Mouse (Mus musculus): ENCODE data around the gene Cd8b1. TPM values are rescaled to one million over a fixed set of nuclear protein-coding genes. Genes with fewer than 3 reads are reported as not detected.
"Not testable (repeated sequence)": the region's sequence is repeated elsewhere in the genome, so short reads cannot be mapped to it uniquely, and the experiment has no call there.

Cd8b1 gene
- polyA plus RNA-seq, 1 experiment from 2014 or later = 17.6 TPM

DNA sequence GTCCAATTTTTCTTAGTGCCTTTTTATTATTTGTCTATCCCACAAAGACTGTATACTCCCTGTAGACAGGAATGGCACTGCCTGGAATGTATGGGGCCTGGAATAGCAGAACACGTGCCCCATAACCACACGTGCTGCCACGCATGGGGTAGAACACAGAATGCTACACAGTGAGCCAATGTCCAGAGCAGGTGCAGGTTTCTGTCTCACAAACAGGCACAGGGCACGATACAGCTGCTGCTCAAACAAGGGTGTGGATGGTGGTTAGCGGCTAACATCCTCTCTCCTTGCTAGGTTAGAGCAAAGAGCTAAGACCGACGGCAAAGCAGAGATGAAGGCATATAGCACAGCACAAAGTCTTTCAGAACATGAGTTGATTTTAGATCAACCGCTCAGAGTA, 15.1 kb upstream of the Cd8b1 start:
- H3K4me2 ChIP-seq (ENCODE audit: low read depth, low read length) = no peak overlapping the region

DNA sequence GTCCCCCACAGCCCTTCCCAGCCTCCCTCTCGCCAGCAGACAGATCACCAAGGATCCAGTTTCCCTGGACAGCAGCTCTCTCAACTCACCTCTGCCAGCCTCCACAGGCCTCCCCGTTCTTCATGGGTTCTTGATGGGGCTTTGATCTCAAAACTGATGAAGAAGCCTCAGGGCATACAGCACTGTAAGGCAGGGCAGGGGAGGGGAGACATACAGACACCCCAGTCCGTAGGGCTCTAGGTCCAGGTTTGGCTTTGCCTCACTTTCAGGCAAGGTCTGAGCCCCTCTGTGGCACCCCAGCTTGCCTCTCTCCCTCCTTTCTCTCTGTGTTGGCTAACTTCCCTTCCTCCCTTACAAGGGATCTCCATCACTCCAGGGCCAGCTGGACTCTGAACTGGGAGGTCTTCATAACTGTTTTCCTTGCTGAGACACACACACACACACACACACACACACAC, 733 bp upstream of the Cd8b1 start, which contains the start of gene Smyd1:
Smyd1 (minus strand) TSS at position 408 of the 458 bp plus-strand sequence.
- H3K4me3 ChIP-seq (ENCODE audit: low read length) = no peak within 1 kb of the TSS
- 77% methylated on average over 3 of the region's 3 CpGs for WGBS
- no peak within 1 kb of the TSS for H3K4me2 ChIP-seq (ENCODE audit: low read depth, low read length)
- H3K27ac ChIP-seq (ENCODE audit: low read length) = no peak within 1 kb of the TSS
- no peak within 1 kb of the TSS for H3K9ac ChIP-seq (ENCODE audit: low read length)
- no peaks in the 10 kb centered on the region for H3K9me3 ChIP-seq (replicated peaks; ENCODE audit: control insufficient read depth, low read length)
- H3K36me3 ChIP-seq (ENCODE audit: control insufficient read depth, insufficient read depth) = no peaks in the 10 kb centered on the region
- ATAC-seq (replicated peaks; ENCODE audit: extremely low read depth, insufficient read depth, low FRiP score) = no peak
- no peaks in the 10 kb centered on the region for H3K27me3 ChIP-seq (ENCODE audit: control insufficient read depth, insufficient read depth, low read length)
- no peaks in the 10 kb centered on the region for H3K4me1 ChIP-seq (ENCODE audit: control insufficient read depth, insufficient read depth, low read length)

More for the DNA sequence above, 15.1 kb upstream of the Cd8b1 start:
- H3K9ac ChIP-seq (ENCODE audit: low read length) = no peak overlapping the region
- H3K27ac ChIP-seq (ENCODE audit: low read length) = no peak overlapping the region
- H3K27me3 ChIP-seq (ENCODE audit: control insufficient read depth, insufficient read depth, low read length) = no peaks in the 10 kb centered on the region
- no peaks in the 10 kb centered on the region for H3K36me3 ChIP-seq (ENCODE audit: control insufficient read depth, insufficient read depth)
- WGBS = 82% methylated on average over 8 of the region's 8 CpGs
- H3K9me3 ChIP-seq (replicated peaks; ENCODE audit: control insufficient read depth, low read length) = no peaks in the 10 kb centered on the region
- no peaks in the 10 kb centered on the region for H3K4me1 ChIP-seq (ENCODE audit: control insufficient read depth, insufficient read depth, low read length)
- H3K4me3 ChIP-seq (ENCODE audit: low read length) = no peak overlapping the region
- peak; percentile 63; the same call in 1 of the 2 replicates for ATAC-seq (replicated peaks; ENCODE audit: extremely low read depth, insufficient read depth, low FRiP score)

DNA sequence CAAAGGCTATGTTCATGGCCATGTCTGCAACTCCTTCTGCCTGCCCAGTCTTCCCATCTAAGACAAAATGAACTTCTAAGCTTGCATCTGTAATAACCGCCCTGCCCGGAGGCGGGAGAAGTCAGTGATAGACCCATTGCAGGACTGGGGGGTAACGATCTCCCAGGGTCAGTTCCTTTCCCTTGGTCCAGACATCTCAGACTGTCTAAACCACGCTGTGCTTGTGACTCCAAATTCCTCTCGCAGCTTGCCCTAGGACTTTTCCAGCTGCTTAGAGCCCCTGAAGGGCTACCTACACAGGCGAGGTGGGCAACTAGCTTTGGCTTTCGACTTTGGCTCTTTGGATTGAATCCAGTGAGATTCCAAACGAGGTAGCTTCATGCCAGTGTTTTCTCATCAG, 2.2 kb downstream of the Cd8b1 start:
- no peaks in the 10 kb centered on the region for H3K9me3 ChIP-seq (replicated peaks; ENCODE audit: control insufficient read depth, low read length)
- ATAC-seq (replicated peaks; ENCODE audit: extremely low read depth, insufficient read depth, low FRiP score) = no peak
- 83% methylated on average over 9 of the region's 9 CpGs for WGBS
- H3K36me3 ChIP-seq (ENCODE audit: control insufficient read depth, insufficient read depth) = no peaks in the 10 kb centered on the region
- no peak overlapping the region for H3K4me3 ChIP-seq (ENCODE audit: low read length)
- no peak overlapping the region for H3K27ac ChIP-seq (ENCODE audit: low read length)
- no peaks in the 10 kb centered on the region for H3K4me1 ChIP-seq (ENCODE audit: control insufficient read depth, insufficient read depth, low read length)
- H3K27me3 ChIP-seq (ENCODE audit: control insufficient read depth, insufficient read depth, low read length) = no peaks in the 10 kb centered on the region
- H3K4me2 ChIP-seq (ENCODE audit: low read depth, low read length) = no peak overlapping the region
- H3K9ac ChIP-seq (ENCODE audit: low read length) = no peak overlapping the region

DNA sequence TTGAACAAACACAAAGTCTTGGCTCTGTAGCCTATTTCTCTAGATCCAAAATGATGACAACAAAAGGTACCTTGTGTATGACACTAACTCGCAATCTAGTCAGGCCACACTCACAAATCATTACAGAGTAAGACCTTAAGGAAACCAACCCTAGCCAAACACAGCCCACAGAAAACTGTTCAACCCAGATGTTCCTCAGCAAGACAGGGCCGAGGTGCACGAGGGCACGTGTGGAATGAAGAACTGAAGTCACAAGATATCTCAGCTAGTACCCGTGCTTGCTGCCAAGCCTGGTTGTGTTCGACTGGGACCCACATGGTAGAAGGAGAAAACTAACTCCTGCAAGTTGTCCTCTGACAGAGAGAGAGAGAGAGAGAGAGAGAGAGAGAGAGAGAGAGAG, 7.3 kb downstream of the Cd8b1 start:
- Histone ChIP-seq H3K27ac (ENCODE audit: low read length) (no peak overlapping the region), H3K9ac (ENCODE audit: low read length) (no peak overlapping the region), H3K4me1 (ENCODE audit: control insufficient read depth, insufficient read depth, low read length) (no peaks in the 10 kb centered on the region), H3K36me3 (ENCODE audit: control insufficient read depth, insufficient read depth) (no peaks in the 10 kb centered on the region), H3K4me3 (ENCODE audit: low read length) (no peak overlapping the region), H3K9me3 (replicated peaks; ENCODE audit: control insufficient read depth, low read length) (no peaks in the 10 kb centered on the region), H3K4me2 (ENCODE audit: low read depth, low read length) (no peak overlapping the region), H3K27me3 (ENCODE audit: control insufficient read depth, insufficient read depth, low read length) (no peaks in the 10 kb centered on the region)
- no peak for ATAC-seq (replicated peaks; ENCODE audit: extremely low read depth, insufficient read depth, low FRiP score)
- 74% methylated on average over 6 of the region's 6 CpGs for WGBS

DNA sequence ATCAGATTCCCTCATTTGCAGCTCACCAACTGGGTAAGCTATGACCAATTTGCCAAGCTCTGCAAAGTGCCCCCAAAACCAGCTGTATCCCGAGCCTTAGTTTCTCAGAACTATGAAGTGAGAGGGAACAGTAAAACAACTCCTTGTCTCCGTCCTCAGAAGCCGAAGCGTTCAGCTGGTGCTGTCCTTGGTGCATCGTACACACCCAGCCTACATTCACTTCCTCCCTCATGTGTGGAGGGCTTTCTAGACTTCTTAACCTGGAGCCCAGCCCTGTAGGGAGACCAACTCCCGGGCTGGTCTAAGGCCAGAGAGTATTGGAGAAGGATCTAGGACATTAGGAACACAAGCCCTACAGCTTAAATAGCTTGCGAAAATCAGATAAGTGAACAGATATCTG, 7.9 kb downstream of the Cd8b1 start:
- H3K9ac ChIP-seq (ENCODE audit: low read length) = no peak overlapping the region
- no peaks in the 10 kb centered on the region for H3K27me3 ChIP-seq (ENCODE audit: control insufficient read depth, insufficient read depth, low read length)
- no peaks in the 10 kb centered on the region for H3K9me3 ChIP-seq (replicated peaks; ENCODE audit: control insufficient read depth, low read length)
- H3K4me3 ChIP-seq (ENCODE audit: low read length) = no peak overlapping the region
- H3K27ac ChIP-seq (ENCODE audit: low read length) = no peak overlapping the region
- H3K36me3 ChIP-seq (ENCODE audit: control insufficient read depth, insufficient read depth) = no peaks in the 10 kb centered on the region
- no peak overlapping the region for H3K4me2 ChIP-seq (ENCODE audit: low read depth, low read length)
- no peak for ATAC-seq (replicated peaks; ENCODE audit: extremely low read depth, insufficient read depth, low FRiP score)
- no peaks in the 10 kb centered on the region for H3K4me1 ChIP-seq (ENCODE audit: control insufficient read depth, insufficient read depth, low read length)
- 71% methylated on average over 7 of the region's 7 CpGs for WGBS

DNA sequence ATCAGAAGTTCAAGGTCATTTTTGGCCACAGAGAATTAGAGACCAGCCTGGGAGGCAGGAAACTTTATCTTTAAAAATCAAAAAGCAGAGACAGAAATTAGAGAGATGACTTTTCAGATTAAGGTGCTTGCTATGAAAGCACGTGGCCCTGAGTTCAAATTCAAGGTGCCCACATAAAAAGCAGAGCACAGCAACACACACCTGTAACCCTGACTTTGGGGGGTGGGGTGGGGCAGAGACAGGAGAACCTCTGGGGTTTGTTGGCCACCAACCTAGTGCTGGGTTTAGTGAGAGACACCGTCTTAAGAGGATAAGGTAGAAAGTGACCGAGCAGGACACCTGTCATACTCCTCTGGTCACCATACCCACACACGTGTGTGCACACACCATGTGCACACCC, 8.9 kb downstream of the Cd8b1 start:
- not testable (repeated sequence) for H3K4me2 ChIP-seq (ENCODE audit: low read depth, low read length); H3K4me1 ChIP-seq (ENCODE audit: control insufficient read depth, insufficient read depth, low read length); H3K27me3 ChIP-seq (ENCODE audit: control insufficient read depth, insufficient read depth, low read length); H3K36me3 ChIP-seq (ENCODE audit: control insufficient read depth, insufficient read depth); H3K9ac ChIP-seq (ENCODE audit: low read length); H3K27ac ChIP-seq (ENCODE audit: low read length); H3K9me3 ChIP-seq (replicated peaks; ENCODE audit: control insufficient read depth, low read length); H3K4me3 ChIP-seq (ENCODE audit: low read length); ATAC-seq (replicated peaks; ENCODE audit: extremely low read depth, insufficient read depth, low FRiP score)
- 88% methylated on average over 1 of the region's 4 CpGs for WGBS

GRCm38 (mm10) chr6:71332236-71332965, 9.8 kb downstream of the Cd8b1 start:
- H3K27me3 ChIP-seq (ENCODE audit: control insufficient read depth, insufficient read depth, low read length) = no peaks in the 10 kb centered on the region
- H3K27ac ChIP-seq (ENCODE audit: low read length) = no peak overlapping the region
- no peak overlapping the region for H3K9ac ChIP-seq (ENCODE audit: low read length)
- WGBS = 78% methylated on average over 11 of the region's 11 CpGs
- H3K4me1 ChIP-seq (ENCODE audit: control insufficient read depth, insufficient read depth, low read length) = no peaks in the 10 kb centered on the region
- no peak overlapping the region for H3K4me3 ChIP-seq (ENCODE audit: low read length)
- ATAC-seq (replicated peaks; ENCODE audit: extremely low read depth, insufficient read depth, low FRiP score) = no peak
- H3K4me2 ChIP-seq (ENCODE audit: low read depth, low read length) = no peak overlapping the region
- no peaks in the 10 kb centered on the region for H3K9me3 ChIP-seq (replicated peaks; ENCODE audit: control insufficient read depth, low read length)
- H3K36me3 ChIP-seq (ENCODE audit: control insufficient read depth, insufficient read depth) = no peaks in the 10 kb centered on the region

DNA sequence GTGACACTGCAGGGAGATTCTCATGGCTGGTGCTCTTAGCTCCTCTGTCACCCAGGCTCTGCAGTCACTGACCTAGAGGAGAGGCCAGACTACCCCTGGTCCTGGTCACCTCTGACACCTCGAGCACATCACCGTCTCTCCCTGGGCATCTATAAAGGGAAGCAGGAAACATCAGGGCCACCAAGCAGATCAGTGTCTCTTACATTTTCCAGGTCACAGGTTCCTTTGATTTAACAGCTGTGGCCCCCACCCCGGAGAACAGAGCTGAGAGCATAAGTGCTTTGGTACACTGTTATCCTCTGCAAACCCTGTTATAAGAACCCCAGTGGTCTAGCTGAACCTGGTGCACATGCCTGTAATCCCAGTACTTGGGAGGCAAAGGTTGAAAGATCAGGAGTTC, 10.4 kb downstream of the Cd8b1 start:
- Histone ChIP-seq H3K4me2 (ENCODE audit: low read depth, low read length) (no peak overlapping the region), H3K27me3 (ENCODE audit: control insufficient read depth, insufficient read depth, low read length) (no peaks in the 10 kb centered on the region), H3K9me3 (replicated peaks; ENCODE audit: control insufficient read depth, low read length) (no peaks in the 10 kb centered on the region), H3K27ac (ENCODE audit: low read length) (peak overlapping the region; percentile 39; the same call in 1 of the 2 replicates), H3K9ac (ENCODE audit: low read length) (no peak overlapping the region), H3K4me1 (ENCODE audit: control insufficient read depth, insufficient read depth, low read length) (no peaks in the 10 kb centered on the region), H3K4me3 (ENCODE audit: low read length) (no peak overlapping the region), H3K36me3 (ENCODE audit: control insufficient read depth, insufficient read depth) (no peaks in the 10 kb centered on the region)
- no peak for ATAC-seq (replicated peaks; ENCODE audit: extremely low read depth, insufficient read depth, low FRiP score)
- 61% methylated on average over 3 of the region's 3 CpGs for WGBS

- WGBS = 89% methylated on average over 11 of the region's 11 CpGs
- no peaks in the 10 kb centered on the region for H3K27me3 ChIP-seq (ENCODE audit: control insufficient read depth, insufficient read depth, low read length)
- H3K9me3 ChIP-seq (replicated peaks; ENCODE audit: control insufficient read depth, low read length) = no peaks in the 10 kb centered on the region
- no peaks in the 10 kb centered on the region for H3K4me1 ChIP-seq (ENCODE audit: control insufficient read depth, insufficient read depth, low read length)
- no peak for ATAC-seq (replicated peaks; ENCODE audit: extremely low read depth, insufficient read depth, low FRiP score)
- no peak overlapping the region for H3K4me3 ChIP-seq (ENCODE audit: low read length)
- no peak overlapping the region for H3K4me2 ChIP-seq (ENCODE audit: low read depth, low read length)
- H3K9ac ChIP-seq (ENCODE audit: low read length) = no peak overlapping the region
- H3K36me3 ChIP-seq (ENCODE audit: control insufficient read depth, insufficient read depth) = no peaks in the 10 kb centered on the region
- H3K27ac ChIP-seq (ENCODE audit: low read length) = peak overlapping the region; percentile 39; the same call in 1 of the 2 replicates
Measured at GRCm38 (mm10) chr6:71333578-71334273, 11.1 kb downstream of the Cd8b1 start.

All from heart, embryonic 16.5 days (tissue).